Mouse (Mus musculus) ES-CJ7 (cell line): ENCODE measurements around the gene Kcnq2.

Experiments
- DNase-seq: peaks from one replicate; pipeline ENCODE4 v3.0.0; 2011; ENCODE audit warnings: low read depth, low spot score

Gene Kcnq2

DNA sequence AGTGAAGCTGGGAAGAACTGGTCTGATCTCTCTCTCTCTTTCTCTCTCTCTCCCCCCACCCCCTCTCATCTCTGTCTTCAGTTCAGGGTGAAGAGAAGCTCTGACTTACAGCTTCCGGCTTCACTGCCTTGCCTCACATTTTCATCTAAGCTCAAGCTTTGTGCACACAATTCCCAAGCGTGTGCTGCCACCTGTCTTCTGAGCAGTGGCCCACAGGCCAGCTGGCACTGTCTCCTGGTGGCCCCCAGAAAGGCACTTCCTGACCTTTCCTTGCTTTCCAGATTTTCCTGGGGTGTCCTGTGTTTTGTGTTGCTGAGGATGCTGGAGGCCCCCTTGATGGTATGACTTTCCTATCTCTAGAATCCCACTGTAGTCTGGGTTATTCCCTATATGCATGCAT is 31.0 kb downstream of the Kcnq2 start:
- no peak for DNase-seq

- no peak for DNase-seq
These were observed 32.9 kb downstream of the Kcnq2 start for GRCm38 (mm10) chr2:181102161-181102560.

DNA sequence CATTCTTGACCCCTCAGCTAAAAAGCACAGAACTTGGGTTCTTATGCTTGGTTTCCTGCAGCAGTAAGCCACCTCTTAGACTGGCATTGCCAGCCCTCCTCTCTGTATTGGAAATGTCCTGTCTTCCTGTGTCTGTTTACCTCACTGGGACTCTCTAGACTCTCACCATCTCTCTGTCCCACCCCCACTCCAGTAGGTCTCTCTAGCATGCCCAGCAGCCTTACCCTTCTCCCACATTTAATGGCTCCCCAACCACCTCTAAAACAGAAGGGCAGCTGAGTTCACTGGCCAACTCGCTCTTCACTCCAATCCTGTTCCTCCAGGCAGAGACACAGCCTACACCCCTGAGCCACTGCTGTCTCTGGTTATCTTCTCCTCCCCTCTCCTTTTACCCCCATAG is 33.5 kb downstream of the Kcnq2 start:
- DNase-seq, result no peak

GRCm38 (mm10) chr2:181100087-181100486 is 35.0 kb downstream of the Kcnq2 start:
- DNase-seq, result no peak

GRCm38 (mm10) chr2:181090123-181090522 is 45.0 kb downstream of the Kcnq2 start:
- DNase-seq, result no peak

- no peak for DNase-seq
These were observed 50.1 kb downstream of the Kcnq2 start for GRCm38 (mm10) chr2:181084997-181085396.

- DNase-seq, result no peak
These were observed 51.2 kb downstream of the Kcnq2 start for GRCm38 (mm10) chr2:181083945-181084344.

DNA sequence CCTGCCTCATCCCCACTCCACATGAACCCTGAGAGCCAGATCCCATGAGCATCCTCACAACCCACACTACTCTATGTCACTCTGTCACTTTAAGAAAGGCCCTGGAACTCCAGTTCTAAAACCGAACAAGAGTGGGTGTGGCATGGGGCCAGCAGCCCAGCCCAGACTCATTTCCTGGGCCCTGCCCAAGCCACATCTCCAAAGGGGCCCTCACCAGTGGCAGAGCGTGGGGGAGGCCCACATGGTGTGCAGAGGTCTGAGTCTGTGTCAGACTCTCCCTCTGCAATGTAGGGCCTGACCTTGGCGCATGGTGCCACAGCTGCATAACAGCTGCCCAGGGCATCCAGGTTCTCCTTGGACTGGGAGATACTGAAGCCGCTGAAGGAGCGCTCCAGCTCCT is 54.2 kb downstream of the Kcnq2 start:
- DNase-seq, result no peak

- no peak for DNase-seq
These were observed 55.6 kb downstream of the Kcnq2 start for GRCm38 (mm10) chr2:181079518-181079917.

DNA sequence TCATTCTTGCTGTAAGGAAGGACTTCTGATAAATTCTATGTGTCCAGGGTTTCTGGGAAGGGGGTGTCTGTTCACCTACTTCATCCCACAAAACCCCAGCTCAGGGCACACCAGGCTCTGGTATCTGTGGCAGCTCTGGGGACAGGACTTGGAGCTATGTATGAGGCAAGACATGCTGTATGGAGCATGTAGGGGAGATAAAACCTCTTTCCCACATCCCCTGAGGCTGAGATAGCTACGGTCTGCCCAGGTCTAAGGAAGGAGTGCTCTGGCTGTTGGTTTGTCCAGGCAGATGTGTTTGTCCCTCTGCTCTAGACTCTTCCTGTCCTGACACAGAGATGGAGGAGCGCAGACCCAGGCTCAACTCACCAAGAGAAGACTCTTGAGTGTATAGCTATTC is 56.2 kb downstream of the Kcnq2 start:
- DNase-seq, result no peak

GRCm38 (mm10) chr2:181075501-181075900 is 59.6 kb downstream of the Kcnq2 start:
- no peak for DNase-seq

GRCm38 (mm10) chr2:181072403-181072714 is 62.7 kb downstream of the Kcnq2 start:
- DNase-seq, result no peak

GRCm38 (mm10) chr2:181071706-181072402 is 63.2 kb downstream of the Kcnq2 start:
- peak; percentile 79 for DNase-seq

DNA sequence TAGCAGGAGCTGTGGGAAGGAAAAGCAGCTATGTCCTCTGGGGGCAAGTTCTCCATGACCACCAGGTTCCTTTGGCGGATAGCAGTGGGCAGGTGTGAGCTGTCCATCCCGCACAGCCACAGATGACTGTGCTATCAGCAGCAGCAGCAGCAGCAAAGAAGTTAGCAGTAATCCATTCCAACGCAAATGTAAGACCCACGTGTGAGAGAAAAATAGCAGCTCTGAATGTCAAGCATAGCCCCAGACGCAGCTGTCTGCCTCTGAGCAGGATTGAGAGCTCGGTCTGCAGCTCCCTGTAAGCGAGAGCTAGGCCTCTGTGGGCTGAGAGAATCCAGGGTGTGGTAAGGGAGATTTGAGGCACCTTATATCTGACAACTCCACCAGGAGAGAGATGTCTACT is 65.0 kb downstream of the Kcnq2 start:
- DNase-seq, result no peak

GRCm38 (mm10) chr2:181068499-181068898 is 66.6 kb downstream of the Kcnq2 start:
- DNase-seq, result no peak

GRCm38 (mm10) chr2:181065827-181066226 is 69.3 kb downstream of the Kcnq2 start:
- no peak for DNase-seq

- DNase-seq, result peak; percentile 68
These were observed 75.0 kb downstream of the Kcnq2 start for GRCm38 (mm10) chr2:181060127-181060526.

- no peak for DNase-seq
These were observed 76.9 kb downstream of the Kcnq2 start for GRCm38 (mm10) chr2:181058193-181058592.

DNA sequence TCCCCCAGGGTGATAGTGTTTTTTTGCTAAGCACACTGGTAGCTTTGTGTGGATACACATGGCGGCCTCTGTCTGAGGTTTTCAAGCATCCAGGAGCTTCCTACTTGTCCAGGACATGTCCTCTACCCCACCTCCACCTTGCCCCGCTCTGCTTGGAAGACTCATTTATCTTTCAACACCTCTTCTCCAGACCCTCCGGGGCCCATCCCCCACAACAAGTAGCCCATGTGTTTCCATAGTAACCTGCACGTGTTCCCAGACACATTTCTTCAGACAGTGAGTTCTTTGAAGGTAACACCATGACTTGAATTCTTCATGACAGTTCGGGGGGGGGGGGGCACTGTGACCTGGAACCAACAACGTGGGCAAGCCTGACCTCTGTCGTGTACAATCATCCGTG is 77.8 kb downstream of the Kcnq2 start:
- peak; percentile 26 for DNase-seq

GRCm38 (mm10) chr2:181052171-181052570 is 82.9 kb downstream of the Kcnq2 start:
- no peak for DNase-seq

DNA sequence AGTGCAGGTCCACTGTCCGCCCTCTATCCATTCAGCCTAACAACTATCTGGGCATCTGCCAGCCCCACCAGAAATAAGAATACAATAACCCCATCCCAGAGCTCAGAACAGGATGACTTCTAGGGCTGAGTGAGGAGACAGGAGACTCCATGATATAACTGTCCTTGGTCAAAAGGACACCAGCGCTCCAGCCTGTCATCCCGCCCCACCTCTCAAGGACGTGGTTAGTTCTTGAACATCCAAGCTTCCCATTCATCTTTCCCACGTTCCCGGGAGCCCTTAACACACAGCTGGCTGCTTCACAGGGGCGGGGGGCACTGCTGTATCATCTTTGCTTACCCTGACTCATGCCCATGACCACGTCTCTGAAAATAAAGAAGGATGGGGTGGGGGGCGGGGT is 86.1 kb downstream of the Kcnq2 start:
- no peak for DNase-seq

DNA sequence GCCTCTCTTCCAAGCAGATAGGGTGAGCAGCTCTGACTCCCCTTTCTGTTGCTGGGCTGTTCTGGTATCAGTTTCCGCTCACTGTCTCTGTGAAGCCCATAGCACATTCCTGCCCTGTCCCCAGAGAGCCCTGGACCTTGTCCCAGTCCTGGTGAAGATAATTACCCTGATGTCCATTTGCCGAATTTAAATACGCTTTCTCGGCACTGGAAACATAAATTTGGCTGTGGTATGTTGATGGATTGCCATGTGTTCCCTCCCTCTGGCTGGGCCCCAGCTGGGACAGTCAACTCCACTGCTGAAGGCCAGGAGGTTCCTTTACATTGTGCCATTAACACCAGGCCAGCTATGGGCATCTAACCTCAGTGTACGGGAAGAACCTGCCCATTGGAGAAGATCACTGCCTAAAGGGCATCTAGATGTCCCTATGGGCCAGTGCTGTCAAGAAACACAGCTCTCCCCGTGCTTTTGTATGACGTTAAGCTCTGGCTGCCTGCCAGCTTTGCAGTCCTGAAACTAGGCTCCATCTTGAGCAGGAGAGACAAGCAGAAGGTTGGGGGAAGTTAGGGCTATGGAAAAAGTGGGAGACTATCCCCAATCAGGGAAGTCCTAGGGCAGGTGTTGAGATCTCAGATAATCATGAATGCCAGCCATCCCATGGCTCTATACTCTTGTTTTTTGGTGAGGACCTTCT is 86.7 kb downstream of the Kcnq2 start:
- DNase-seq, result no peak

GRCm38 (mm10) chr2:181044001-181044400 is 91.1 kb downstream of the Kcnq2 start:
- no peak for DNase-seq

DNA sequence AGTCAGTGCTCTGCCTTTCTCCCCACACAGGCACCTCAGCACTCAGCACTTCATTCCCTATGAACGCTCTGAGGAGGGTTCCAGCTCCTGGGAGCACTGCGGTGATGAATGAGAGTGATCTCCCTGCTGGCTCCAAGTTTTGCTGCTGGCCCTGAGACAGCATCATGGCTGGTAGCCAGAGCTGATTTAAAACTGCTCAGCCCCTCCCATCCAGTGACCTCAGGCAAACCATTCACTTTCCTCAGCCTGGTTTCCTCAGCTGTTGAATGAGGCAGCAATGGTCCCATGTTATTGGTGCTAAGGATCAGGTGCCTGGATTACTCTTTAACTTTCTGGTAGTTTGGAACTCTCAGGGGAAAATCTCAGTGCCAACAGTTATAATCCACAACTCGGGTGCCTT is 91.7 kb downstream of the Kcnq2 start, which contains the start of gene Chrna4:
Gene Chrna4, minus strand, starts transcription at position 110 of the 400 bp plus-strand sequence.
- no peak for DNase-seq
